Comparison of ENCODE assay signal across 8 mouse cellular contexts in genomic region chr19:32390116-32390515, GRCm38 (mm10). TPM values are rescaled to one million over a fixed set of nuclear protein-coding genes. Genes with fewer than 3 reads are reported as not detected.
DNase-seq lines count a peak whose midpoint lies in the region; ATAC-seq and TF ChIP-seq lines count a peak whose summit lies in the region.

No protein-coding gene starts in this region.

- H3K4me2 ChIP-seq in forebrain, embryonic 14.5 days (ENCODE audit: low read length): peak overlapping the region; percentile 87
- peak overlapping the region; percentile 74 for H3K4me2 ChIP-seq in liver, embryonic 14.5 days (ENCODE audit: low read depth)

- H3K36me3 ChIP-seq in forebrain, embryonic 14.5 days (ENCODE audit: control insufficient read depth, insufficient read depth, low read length): no peaks in the 10 kb centered on the region
- H3K36me3 ChIP-seq in liver, embryonic 14.5 days (replicated peaks; ENCODE audit: control insufficient read depth, insufficient read depth, low read depth): no peaks in the 10 kb centered on the region

- TF ChIP-seq EP300 in liver, embryonic 14.5 days (IDR thresholded peaks at IDR 0.05; ENCODE audit: low read depth): no peak

- no peaks in the 10 kb centered on the region for H3K9me3 ChIP-seq in forebrain, embryonic 14.5 days (replicated peaks; ENCODE audit: control insufficient read depth, low read length)
- no peaks in the 10 kb centered on the region for H3K9me3 ChIP-seq in liver, embryonic 14.5 days (ENCODE audit: control insufficient read depth, low read length)

- peak overlapping the region; percentile 77; the same call in 1 of the 2 replicates for H3K9ac ChIP-seq in forebrain, embryonic 14.5 days (ENCODE audit: low read length)
- H3K9ac ChIP-seq in liver, embryonic 14.5 days (replicated peaks): no peak overlapping the region

- H3K27me3 ChIP-seq in cerebellum, adult 2 months (ENCODE audit: control insufficient read depth, insufficient read depth, low read length): no peaks in the 10 kb centered on the region
- H3K27me3 ChIP-seq in forebrain, embryonic 14.5 days (replicated peaks; ENCODE audit: control insufficient read depth, insufficient read depth, low read length): peaks cover 3% of the 10 kb centered on the region; the same call in 1 of the 2 replicates
- peaks cover 21% of the 10 kb centered on the region for H3K27me3 ChIP-seq in liver, embryonic 14.5 days (ENCODE audit: control insufficient read depth, insufficient read depth, low read length)

- DNase-seq in cerebellum, adult 2 months: no peak
- no peak for DNase-seq in cerebellum, adult 11 months
- DNase-seq in 3T3-L1 (ENCODE audit: low read depth, low spot score): peak; percentile 18
- DNase-seq in forebrain, embryonic 14.5 days (ENCODE audit: low spot score): no peak
- no peak for DNase-seq in liver, embryonic 14.5 days (ENCODE audit: low read depth in 3 of 3, low spot score in 3 of 3)
- DNase-seq in embryo, embryonic 11 days: no peak
- DNase-seq in left cerebral cortex, adult 9 months (ENCODE audit: low spot score in 2 of 2): no peak

- WGBS in cerebellum, adult 2 months: 76% methylated on average over 7 of the region's 7 CpGs
- 88% methylated on average over 7 of the region's 7 CpGs for WGBS in forebrain, embryonic 14.5 days
- WGBS in liver, embryonic 14.5 days (ENCODE audit: insufficient replicate concordance): 41% methylated on average over 7 of the region's 7 CpGs

- no peak for ATAC-seq in forebrain, embryonic 14.5 days
- ATAC-seq in liver, embryonic 14.5 days (ENCODE audit: insufficient read depth): no peak
- ATAC-seq in megakaryocyte progenitor cell, adult 5-6 weeks (replicated peaks; ENCODE audit: poor library complexity): no peak

- no peaks in the 10 kb centered on the region; the same call in 1 of the 2 replicates for H3K4me1 ChIP-seq in cerebellum, adult 2 months (ENCODE audit: control insufficient read depth, insufficient read depth, low read length)
- H3K4me1 ChIP-seq in forebrain, embryonic 14.5 days (ENCODE audit: control insufficient read depth, insufficient read depth, low read length): peaks cover 11% of the 10 kb centered on the region; the same call in 1 of the 2 replicates
- H3K4me1 ChIP-seq in liver, embryonic 14.5 days (replicated peaks; ENCODE audit: control insufficient read depth in 2 of 2, insufficient read depth in 2 of 2, low read length in 1 of 2): peaks cover 0 to 12% of the 10 kb centered on the region in 2 experiments; a peak in 1 of 4 replicates

- H3K4me3 ChIP-seq in cerebellum, adult 2 months (replicated peaks; ENCODE audit: insufficient read depth, low read depth, low read length): peak overlapping the region; percentile 64
- peak overlapping the region; percentile 75 for H3K4me3 ChIP-seq in forebrain, embryonic 14.5 days (ENCODE audit: low read depth, low read length)
- peak overlapping the region in 1 of 2 experiments; percentile 62; a peak in 1 of 4 replicates for H3K4me3 ChIP-seq in liver, embryonic 14.5 days (ENCODE audit: insufficient read depth in 1 of 2, low read depth in 2 of 2, low read length in 2 of 2)

- H3K27ac ChIP-seq in cerebellum, adult 2 months (ENCODE audit: insufficient read depth, low read length): peak overlapping the region; percentile 92
- H3K27ac ChIP-seq in forebrain, embryonic 14.5 days (ENCODE audit: low read depth, low read length): no peak overlapping the region
- no peak overlapping the region for H3K27ac ChIP-seq in liver, embryonic 14.5 days

- TF ChIP-seq CTCF in cerebellum, adult 2 months (IDR thresholded peaks at IDR 0.05; ENCODE audit: borderline replicate concordance, insufficient read depth, low read depth, low read length): no peak
- TF ChIP-seq CTCF in liver, embryonic 14.5 days (IDR thresholded peaks at IDR 0.05; ENCODE audit: low read depth): no peak

- TF ChIP-seq POLR2A in cerebellum, adult 2 months (IDR thresholded peaks at IDR 0.05; ENCODE audit: borderline replicate concordance, insufficient read depth, low read length): no peak

RNA-seq across cellular contexts. Expression of gene Sgms1, which starts 0.6 kb away (rescaled TPM):
- 34.7 and 38.8 TPM in 2 replicates for polyA plus RNA-seq in cerebellum, adult 2 months (2012; rRNA removed)
- 5.9 and 10.1 TPM in 2 replicates for polyA plus RNA-seq in forebrain, embryonic 14.5 days (2014; fragmentation: Nextera tagmentation; extraction: Ambion mirVana)
- polyA plus RNA-seq in liver, embryonic 14.5 days (2012; rRNA removed): 11.0 and 17.3 TPM in 2 replicates
- 19.2 and 21.7 TPM in 2 replicates for polyA plus RNA-seq in liver, embryonic 14.5 days (2014; fragmentation: Nextera tagmentation; extraction: Ambion mirVana)
- total RNA-seq in megakaryocyte progenitor cell, adult 5-6 weeks (2015): 15.9 and 24.8 TPM in 2 replicates
- total RNA-seq in megakaryocyte progenitor cell, adult 5-6 weeks (2017): 16.4 and 21.5 TPM in 2 replicates
